Mouse (Mus musculus) frontal cortex, adult 2 months (tissue): Measurements from ENCODE around the gene Olfr67. TPM values are rescaled to one million over a fixed set of nuclear protein-coding genes. Genes with fewer than 3 reads are reported as not detected.
"Not testable (repeated sequence)": the region's sequence is repeated elsewhere in the genome, so short reads cannot be mapped to it uniquely, and the experiment has no call there.

Source experiments
- DNase-seq, 2 experiments: peaks; one replicate each; pipeline ENCODE4 v3.0.0; 2022; ENCODE audit warnings: low spot score in 1 of 2; ENCODE audit errors: extremely low spot score in 1 of 2
- polyA plus RNA-seq: library from polyadenylated mRNA; depleted of rRNA; stranded (reverse); fragments of >200 nt; gene quantifications from 2 replicates; pipeline ENCODE4 v1.2.3, GENCODE M21; 2012; rRNA removed

The Olfr67 gene
- polyA plus RNA-seq, 1 experiment: not detected

- DNase-seq: not testable (repeated sequence)
Observed at GRCm38 (mm10) chr7:103777652-103778051, 14.0 kb downstream of the Olfr67 start.

GRCm38 (mm10) chr7:103771494-103771893 is 20.1 kb downstream of the Olfr67 start, which contains the start of gene Olfr69:
Olfr69 (minus strand) TSS chr7:103771594.
- DNase-seq: no peak

GRCm38 (mm10) chr7:103767687-103768086 is 23.9 kb downstream of the Olfr67 start:
- DNase-seq: not testable (repeated sequence)

- not testable (repeated sequence) for DNase-seq
Observed at GRCm38 (mm10) chr7:103762212-103762611, 29.4 kb downstream of the Olfr67 start.

GRCm38 (mm10) chr7:103757233-103757632 is 34.4 kb downstream of the Olfr67 start, which contains the start of gene Olfr630:
Olfr630 (minus strand) TSS chr7:103757333.
- DNase-seq: no peak

- no peak for DNase-seq
Observed at GRCm38 (mm10) chr7:103744843-103745242, 46.8 kb downstream of the Olfr67 start, which contains the start of gene Olfr629. Olfr629 (minus strand) TSS chr7:103744943.

Other genes with a start within 250 kb of the Olfr67 start
- not detected in 2 replicates for gene Olfr612, start 249.1 kb downstream of the Olfr67 start, polyA plus RNA-seq
- gene Olfr613, start 243.7 kb downstream of the Olfr67 start, polyA plus RNA-seq: not detected in 2 replicates
- gene Olfr615, start 235.7 kb downstream of the Olfr67 start, polyA plus RNA-seq: not detected in 2 replicates
- not detected in 2 replicates for gene Olfr616, start 222.7 kb downstream of the Olfr67 start, polyA plus RNA-seq
- not detected in 2 replicates for gene Olfr617, start 218.8 kb downstream of the Olfr67 start, polyA plus RNA-seq
- not detected in 2 replicates for gene Olfr618, start 201.7 kb downstream of the Olfr67 start, polyA plus RNA-seq
- not detected in 2 replicates for gene Olfr619, start 191.2 kb downstream of the Olfr67 start, polyA plus RNA-seq
- gene Olfr620, start 179.3 kb downstream of the Olfr67 start, polyA plus RNA-seq: not detected in 2 replicates
- gene Olfr622, start 149.1 kb downstream of the Olfr67 start, polyA plus RNA-seq: not detected in 2 replicates
- not detected in 2 replicates for gene Olfr623, start 128.1 kb downstream of the Olfr67 start, polyA plus RNA-seq
- gene Olfr624, start 120.6 kb downstream of the Olfr67 start, polyA plus RNA-seq: 0.02 TPM in 1 of 2 replicates, not detected in the other
- gene Olfr625-ps1, start 109.1 kb downstream of the Olfr67 start, polyA plus RNA-seq: not detected in 2 replicates
- not detected in 2 replicates for gene Olfr243, start 77.2 kb downstream of the Olfr67 start, polyA plus RNA-seq
- not detected in 2 replicates for gene Olfr628, start 61.4 kb downstream of the Olfr67 start, polyA plus RNA-seq
- not detected in 2 replicates for gene Olfr629, start 46.9 kb downstream of the Olfr67 start, polyA plus RNA-seq
- gene Olfr630, start 34.5 kb downstream of the Olfr67 start, polyA plus RNA-seq: not detected in 2 replicates
- gene Olfr69, start 20.2 kb downstream of the Olfr67 start, polyA plus RNA-seq: not detected in 2 replicates
- not detected in 2 replicates for gene Olfr68, start 12.1 kb downstream of the Olfr67 start, polyA plus RNA-seq
- 66.4 and 91.1 TPM in 2 replicates for gene Hbb-bt, start 22.2 kb upstream of the Olfr67 start, polyA plus RNA-seq
- gene Hbb-bs, start 36.3 kb upstream of the Olfr67 start, polyA plus RNA-seq: 468 and 610 TPM in 2 replicates
- not detected in 2 replicates for gene Hbb-bh2, start 48.7 kb upstream of the Olfr67 start, polyA plus RNA-seq
- 2.1 and 9.1 TPM in 2 replicates for gene Hbb-bh1, start 51.3 kb upstream of the Olfr67 start, polyA plus RNA-seq
- 20.5 and 59.2 TPM in 2 replicates for gene Hbb-y, start 61.4 kb upstream of the Olfr67 start, polyA plus RNA-seq
- not detected in 2 replicates for gene Olfr66, start 94.4 kb upstream of the Olfr67 start, polyA plus RNA-seq
- gene Olfr64, start 102.7 kb upstream of the Olfr67 start, polyA plus RNA-seq: not detected in 2 replicates
- gene Olfr65, start 111.7 kb upstream of the Olfr67 start, polyA plus RNA-seq: not detected in 2 replicates
- gene Olfr631, start 137.0 kb upstream of the Olfr67 start, polyA plus RNA-seq: not detected in 2 replicates
- not detected in 2 replicates for gene Olfr632, start 142.5 kb upstream of the Olfr67 start, polyA plus RNA-seq
- not detected in 2 replicates for gene Olfr633, start 152.6 kb upstream of the Olfr67 start, polyA plus RNA-seq
- not detected in 2 replicates for gene Olfr635, start 179.3 kb upstream of the Olfr67 start, polyA plus RNA-seq
- gene Olfr638, start 206.9 kb upstream of the Olfr67 start, polyA plus RNA-seq: not detected in 2 replicates
- not detected in 2 replicates for gene Olfr639, start 225.5 kb upstream of the Olfr67 start, polyA plus RNA-seq
- 0.11 TPM in 1 of 2 replicates, not detected in the other for gene Olfr640, start 233.8 kb upstream of the Olfr67 start, polyA plus RNA-seq
- gene Olfr641, start 243.6 kb upstream of the Olfr67 start, polyA plus RNA-seq: not detected in 2 replicates